Mouse (Mus musculus) c-Kit-negative CD71-positive TER-119-positive erythroid progenitor cells, embryonic 14.5 days (primary cell): ENCODE results near the gene Lama5.

ENCODE experiments used
- DNase-seq: peaks from one replicate; pipeline ENCODE4 v3.0.0-alpha.2; 2013; ENCODE audit warnings: low read depth, low spot score

Gene Lama5

DNA sequence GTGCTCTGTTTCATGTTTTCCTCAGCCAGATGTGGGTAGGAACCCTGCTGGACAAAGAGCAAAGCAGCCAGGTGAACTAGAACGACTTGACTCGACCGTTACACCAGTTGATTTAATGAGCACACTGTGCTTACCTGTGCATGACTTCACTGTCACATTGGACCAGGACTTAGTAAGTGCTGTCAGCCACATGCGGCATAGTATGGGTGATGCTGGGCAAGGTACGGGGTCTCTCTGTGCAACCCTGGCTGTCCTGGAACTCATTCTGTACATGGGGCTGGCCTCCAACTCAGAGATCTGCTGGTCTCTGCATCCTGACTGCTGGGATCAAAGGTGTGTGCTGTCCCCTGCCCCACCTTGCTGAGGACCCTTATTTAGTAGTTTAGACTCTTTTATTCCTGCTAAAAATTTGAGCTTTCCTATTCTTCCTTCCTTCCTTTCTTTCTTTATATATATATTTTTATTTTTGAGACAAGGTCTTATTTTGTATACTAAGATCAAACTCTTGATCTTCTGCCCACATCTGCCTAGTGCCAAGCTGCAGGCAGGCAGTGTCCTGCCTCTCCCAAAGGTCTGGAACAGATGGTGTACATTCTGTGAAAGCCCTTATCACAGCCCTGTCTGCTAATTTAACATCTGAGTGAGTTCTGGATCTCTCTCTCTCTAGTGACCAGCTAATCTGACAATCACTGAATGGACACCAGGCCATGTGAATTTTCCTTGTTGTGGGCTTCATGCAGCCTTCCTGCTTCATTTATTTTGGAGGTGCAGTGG, 29.0 kb upstream of the Lama5 start:
- no peak for DNase-seq

DNA sequence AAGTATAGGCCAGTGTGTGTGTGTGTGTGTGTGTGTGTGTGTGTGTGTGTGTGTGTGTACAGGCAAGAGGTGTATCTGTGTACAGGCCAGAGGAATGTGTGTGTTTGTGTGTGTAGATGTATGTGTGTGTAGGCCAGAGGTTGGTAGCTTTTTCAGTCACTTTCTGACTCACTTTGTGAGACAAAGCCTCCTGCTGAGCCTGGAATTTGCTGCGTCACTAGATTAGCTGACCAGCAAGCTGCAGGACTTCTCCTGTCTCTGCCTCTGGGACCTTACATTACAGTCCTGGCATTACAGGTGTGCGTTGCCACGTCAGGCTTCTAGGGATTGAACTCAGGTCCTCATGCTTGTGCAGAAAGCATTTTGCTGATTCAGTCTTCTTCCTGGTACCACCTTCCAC, 26.2 kb upstream of the Lama5 start:
- DNase-seq: no peak

- peak; percentile 67 for DNase-seq
These were observed 25.4 kb upstream of the Lama5 start for GRCm38 (mm10) chr2:180250930-180251611.

GRCm38 (mm10) chr2:180248947-180249660, 23.4 kb upstream of the Lama5 start:
- no peak for DNase-seq

- DNase-seq: no peak
These were observed 22.3 kb upstream of the Lama5 start for GRCm38 (mm10) chr2:180247916-180248315.

DNA sequence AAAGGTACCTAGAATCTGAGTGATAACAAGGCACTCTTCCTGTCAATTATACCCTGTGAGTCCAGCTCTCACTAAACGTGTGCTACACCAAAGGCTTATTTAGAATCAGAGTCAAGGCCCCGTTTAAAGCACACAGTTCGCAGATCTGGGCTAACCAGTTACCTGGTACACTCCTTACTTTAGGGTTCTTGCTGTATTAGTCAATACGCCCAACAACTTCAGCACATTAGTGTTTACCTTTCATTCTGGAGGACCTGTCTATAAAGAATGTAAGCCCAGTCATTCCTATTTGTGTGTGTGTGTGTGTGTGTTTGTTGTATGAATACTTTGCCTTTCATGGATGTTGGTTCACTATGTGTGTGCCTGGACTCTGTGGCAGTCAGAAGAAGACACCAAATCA, 17.4 kb upstream of the Lama5 start:
- DNase-seq: no peak

DNA sequence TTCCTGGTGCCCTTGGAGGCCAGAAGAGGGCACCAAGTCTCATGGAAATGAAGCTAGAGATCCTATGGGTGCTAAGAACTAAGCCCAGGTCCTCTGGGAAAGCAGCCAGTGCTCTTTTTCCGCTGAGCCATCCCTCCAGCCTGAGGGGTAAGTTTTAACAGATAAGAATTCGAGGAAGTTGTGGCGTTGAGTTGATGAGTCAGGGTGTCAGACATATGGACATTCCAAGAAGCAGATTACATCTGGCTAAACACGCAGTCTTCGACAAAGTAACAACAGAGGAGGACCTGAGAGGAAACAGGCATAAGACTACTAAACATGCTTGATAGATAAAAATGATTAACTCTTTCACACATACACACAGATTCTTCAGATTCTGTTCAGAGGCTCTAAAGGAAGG, 12.9 kb upstream of the Lama5 start:
- DNase-seq: peak; percentile 36

DNA sequence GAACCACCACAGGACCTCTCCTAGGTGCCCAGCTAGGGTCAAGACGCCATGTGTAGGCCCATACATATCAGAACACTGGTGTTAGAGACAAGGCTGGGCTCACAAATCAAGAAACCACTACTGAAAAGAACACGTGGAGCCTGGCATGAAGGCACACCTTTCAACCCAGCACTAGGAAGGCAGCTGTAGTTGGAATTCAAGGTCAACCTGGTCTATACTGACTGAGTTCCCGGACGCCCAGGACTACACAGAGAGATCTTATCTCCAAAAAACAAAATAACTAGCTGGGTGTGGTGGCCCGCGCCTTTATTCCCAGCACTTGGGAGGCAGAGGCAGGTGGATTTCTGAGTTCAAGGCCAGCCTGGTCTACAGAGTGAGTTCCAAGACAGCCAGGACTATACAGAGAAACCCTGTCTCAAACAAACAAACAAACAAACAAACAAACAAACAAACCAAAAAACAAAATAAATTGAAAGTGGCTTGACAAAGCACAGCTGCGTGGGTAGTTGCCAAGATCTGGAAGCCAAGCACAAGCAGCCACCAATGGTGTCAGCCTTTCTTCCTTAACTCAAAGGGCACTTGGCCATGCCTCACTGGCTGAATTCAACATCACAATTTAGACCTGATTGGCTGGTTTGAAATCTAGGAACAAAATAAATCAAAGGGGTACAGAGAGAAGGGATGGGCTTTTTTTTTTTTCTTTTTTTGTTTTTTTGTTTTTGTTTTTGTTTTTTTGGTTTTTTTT, 12.1 kb upstream of the Lama5 start:
- no peak for DNase-seq

- peak; percentile 59 for DNase-seq
These were observed 11.3 kb upstream of the Lama5 start for GRCm38 (mm10) chr2:180236930-180237329.

DNA sequence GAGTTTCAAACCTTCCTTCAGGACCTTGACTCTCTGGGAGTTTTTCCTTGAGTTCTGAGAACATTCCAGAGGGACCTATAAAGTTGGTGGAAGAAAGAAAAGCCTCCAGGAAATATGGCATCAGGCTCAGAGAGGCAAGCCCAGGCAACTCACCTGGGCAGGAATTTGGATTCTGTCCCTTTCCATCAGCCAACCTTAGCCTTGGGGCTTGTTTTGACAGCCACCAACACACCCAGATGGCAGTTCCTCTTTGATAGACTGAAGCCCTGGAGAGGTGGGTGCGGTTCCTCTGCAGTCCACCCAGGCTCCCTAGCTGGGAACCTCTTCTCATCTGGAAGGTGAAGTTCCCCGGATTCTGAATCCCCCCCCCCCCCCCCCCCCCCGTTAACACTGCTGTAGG, 10.8 kb upstream of the Lama5 start:
- no peak for DNase-seq

DNA sequence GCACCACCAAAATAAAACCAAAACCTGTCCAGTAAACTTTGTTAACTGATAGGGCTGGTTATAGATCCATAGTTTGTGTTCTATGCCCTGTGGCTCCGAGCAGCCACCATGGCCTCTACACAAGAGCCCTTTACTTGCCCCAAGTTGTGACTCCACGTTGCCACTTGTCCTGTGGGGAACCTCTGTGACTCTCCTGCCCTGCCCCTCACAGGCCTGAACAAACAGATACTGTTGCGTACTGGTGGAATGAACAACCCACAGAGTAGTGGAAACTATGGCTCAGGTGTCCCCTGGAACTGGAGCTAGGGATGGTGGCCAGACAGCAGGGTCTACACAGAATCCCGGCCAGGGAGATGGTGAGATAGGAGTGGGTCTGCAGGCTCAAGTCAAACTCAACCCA, 10.1 kb upstream of the Lama5 start:
- DNase-seq: no peak

DNA sequence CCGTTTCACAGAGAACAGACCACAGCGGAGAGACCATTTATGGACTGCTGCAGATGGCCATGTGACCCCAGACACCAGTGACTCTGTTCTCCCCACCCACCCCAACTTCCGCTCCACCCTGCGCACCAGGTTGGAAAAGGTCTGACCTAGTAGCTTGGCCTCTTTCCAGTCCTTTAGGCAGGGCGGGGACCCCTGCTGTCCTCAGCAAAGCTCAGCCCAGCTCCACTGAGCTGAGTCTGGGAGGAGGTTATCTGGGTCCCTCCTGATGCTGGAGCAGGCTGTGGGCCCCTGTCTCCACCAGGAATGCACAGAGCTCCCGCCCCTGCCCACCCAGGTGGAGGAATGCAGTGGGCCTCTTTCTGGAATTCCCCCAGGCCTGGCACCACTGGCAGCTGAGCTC, 9.3 kb upstream of the Lama5 start:
- no peak for DNase-seq

GRCm38 (mm10) chr2:180234353-180234752, 8.7 kb upstream of the Lama5 start:
- DNase-seq: no peak

GRCm38 (mm10) chr2:180233101-180233904, 7.6 kb upstream of the Lama5 start:
- no peak for DNase-seq

- no peak for DNase-seq
These were observed 4.8 kb upstream of the Lama5 start for GRCm38 (mm10) chr2:180230482-180230881.

- no peak for DNase-seq
These were observed 3.5 kb upstream of the Lama5 start for GRCm38 (mm10) chr2:180229129-180229528.

DNA sequence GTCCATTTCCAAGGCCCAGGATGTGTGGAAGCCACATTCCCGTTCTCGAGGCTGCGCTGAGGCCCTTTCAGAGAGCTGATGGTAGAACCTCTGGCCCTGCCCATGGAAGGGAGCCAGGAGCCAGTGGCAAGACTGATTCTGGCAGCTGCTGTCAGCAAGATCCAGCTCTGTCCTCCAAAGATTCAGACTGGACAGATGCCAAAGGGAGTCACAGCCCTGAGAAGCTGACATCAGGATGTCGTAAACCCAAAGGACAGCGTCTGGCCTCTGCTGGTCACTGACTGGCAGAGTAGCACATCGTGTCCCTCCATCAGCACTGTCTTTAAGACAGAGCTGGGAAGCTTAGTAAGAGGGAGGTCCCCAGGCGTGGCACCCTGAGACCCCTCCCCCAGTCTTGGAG, 2.9 kb upstream of the Lama5 start:
- no peak for DNase-seq

- DNase-seq: no peak
These were observed 2.4 kb upstream of the Lama5 start for GRCm38 (mm10) chr2:180228060-180228458.

DNA sequence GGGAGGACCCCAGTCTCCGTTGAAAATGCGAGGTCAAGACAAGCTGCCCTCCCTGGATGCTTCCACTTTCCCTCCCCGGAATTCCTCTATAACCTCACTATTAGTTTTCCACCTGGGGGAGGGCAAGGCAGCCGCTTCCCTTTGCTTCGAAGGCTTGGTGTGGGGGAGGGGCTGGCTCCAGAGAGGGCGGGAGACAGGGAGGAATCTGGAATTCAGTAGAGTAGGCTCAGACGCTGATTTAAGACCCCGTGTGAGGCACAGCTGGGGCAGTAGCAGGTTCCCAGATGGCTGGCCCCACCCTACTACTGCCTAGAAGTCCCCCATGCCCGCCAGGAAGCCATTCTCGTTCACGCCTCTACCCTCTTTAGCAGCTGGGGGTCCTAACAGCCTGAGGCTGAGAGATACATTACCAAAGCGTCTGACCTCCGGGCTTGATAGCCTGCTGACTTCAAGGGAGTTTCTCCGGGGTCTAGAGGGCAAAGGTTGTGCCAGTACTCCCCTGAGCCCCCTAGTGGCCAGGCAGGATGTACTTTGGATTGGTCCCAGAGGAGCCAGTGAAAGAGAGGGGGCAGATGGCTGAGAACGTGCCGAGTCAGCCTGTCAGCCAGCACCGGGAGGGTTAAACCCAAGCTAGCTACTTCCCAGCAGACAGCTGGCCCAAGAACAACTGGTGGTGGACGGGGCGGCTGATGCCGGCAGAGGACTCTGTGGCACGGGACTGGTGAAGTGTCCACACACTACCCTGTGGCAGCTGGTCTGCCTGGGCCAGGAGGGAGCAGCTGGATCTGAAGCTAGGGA, 1.8 kb upstream of the Lama5 start:
- no peak for DNase-seq

- no peak for DNase-seq
These were observed 456 bp downstream of the Lama5 start for GRCm38 (mm10) chr2:180225044-180225761.
